Mouse (Mus musculus) colon, adult 2 months (tissue): ENCODE measurements around the gene Slc26a8. TPM values are rescaled to one million over a fixed set of nuclear protein-coding genes. Genes with fewer than 3 reads are reported as not detected.

Experiments used
- polyA plus RNA-seq: library from polyadenylated mRNA; depleted of rRNA; stranded (reverse); fragments of >200 nt; gene quantifications from 2 replicates; pipeline ENCODE4 v1.2.3, GENCODE M21; 2012; rRNA removed

Slc26a8 gene
- 0.38 and 0.73 TPM in 2 replicates for polyA plus RNA-seq

DNA sequence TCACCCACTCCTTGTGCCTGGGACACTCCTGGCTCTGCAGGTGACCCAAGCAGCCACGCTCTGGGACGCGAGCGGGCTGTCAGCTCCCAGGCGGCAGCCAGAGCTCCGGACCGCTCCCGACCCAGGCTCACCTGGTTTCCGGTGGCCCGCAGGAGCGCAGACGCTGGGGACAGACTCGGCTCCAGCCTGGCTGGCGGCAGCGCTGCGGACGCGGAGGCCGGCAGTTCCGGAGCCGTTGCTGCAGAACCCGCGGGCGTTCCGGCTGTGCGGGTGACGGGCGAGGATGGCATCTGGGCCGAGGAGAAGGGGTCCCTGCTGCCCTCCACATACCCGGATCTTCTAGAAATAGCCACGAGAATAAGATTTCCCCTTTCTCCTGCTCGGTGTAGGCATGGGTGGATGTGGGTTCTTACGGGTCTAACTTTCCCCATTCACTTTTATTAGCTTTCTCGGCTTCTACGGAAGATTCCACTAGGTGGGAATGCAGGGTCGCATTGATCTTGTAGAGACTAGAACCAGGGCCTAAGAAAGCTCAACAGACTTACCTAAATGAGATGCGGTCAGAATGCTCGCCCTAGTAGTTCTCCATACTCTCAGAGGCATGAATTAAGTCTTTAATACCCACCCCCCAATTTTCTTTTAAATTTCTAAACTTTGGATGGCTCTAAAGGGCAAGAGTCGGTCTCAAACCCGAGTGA, at the start of gene Slc26a8:
TSS of gene Slc26a8 (minus strand) at position 648 of the 698 bp plus-strand sequence.

DNA sequence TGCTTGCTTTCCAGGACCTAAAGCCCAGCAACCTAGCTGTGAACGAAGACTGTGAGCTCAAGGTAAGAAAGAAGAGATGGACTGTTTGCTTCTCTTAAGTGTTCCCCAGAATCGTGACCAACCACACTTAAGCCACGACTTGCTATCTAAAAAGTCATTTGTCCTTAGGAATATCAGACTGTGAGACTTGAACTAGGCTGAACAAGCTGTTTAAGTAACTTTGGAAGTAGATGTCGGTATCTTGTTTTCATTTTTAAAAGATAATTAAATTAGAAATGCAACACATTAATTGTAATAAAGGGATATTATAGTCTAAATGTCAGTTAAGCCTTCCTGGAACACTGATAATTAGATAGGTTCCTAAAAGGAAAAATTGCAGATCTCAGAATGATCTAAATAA, 35.8 kb upstream of the Slc26a8 start, which contains the start of gene AC170998.1:
TSS of gene AC170998.1 (plus strand) at position 301 of the 400 bp plus-strand sequence.

GRCm38 (mm10) chr17:28690776-28691686, 998 bp upstream of the Slc26a8 start, which contains the start of gene Mapk14:
Mapk14 (plus strand) TSS chr17:28691329.

DNA sequence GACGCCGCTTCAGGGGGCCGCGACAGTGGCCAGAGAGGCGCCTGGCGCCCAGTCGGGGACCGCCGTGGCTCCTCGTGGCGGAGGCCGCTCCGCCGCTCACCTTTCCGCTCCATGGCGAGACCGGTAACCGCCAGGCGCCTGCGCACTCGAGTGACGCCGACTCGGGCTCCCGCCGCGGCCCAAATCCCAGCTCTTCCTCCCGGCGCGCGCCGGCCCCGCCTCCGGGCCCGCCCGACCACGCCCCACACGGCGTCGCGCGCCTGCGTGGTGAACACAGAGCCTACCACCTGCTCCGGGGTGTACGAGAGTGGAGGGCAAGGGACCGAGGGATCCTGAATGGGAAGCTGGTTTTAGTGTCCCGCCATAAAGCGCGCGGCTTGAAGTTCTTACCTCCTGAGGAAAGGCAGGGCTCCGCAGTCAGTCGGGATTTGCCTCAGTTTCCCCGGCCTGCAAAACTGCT, 67.7 kb downstream of the Slc26a8 start, which contains the start of gene Srpk1:
TSS of gene Srpk1 (minus strand) at position 410 of the 460 bp plus-strand sequence.

Other genes with a start within 250 kb of the Slc26a8 start
- gene Fkbp5, start 172.7 kb downstream of the Slc26a8 start, polyA plus RNA-seq, result 48.6 and 72.9 TPM in 2 replicates
- not detected in 2 replicates for gene Armc12, start 159.4 kb downstream of the Slc26a8 start, polyA plus RNA-seq
- gene Clpsl2, start 140.8 kb downstream of the Slc26a8 start, polyA plus RNA-seq, result not detected in 2 replicates
- gene Clps, start 129.5 kb downstream of the Slc26a8 start, polyA plus RNA-seq, result 161 and 4,635 TPM in 2 replicates
- gene Lhfpl5, start 114.6 kb downstream of the Slc26a8 start, polyA plus RNA-seq, result 1.3 and 1.5 TPM in 2 replicates
- gene Srpk1, start 67.5 kb downstream of the Slc26a8 start, polyA plus RNA-seq, result 15.2 and 19.0 TPM in 2 replicates
- gene Mapk14, start 1.1 kb upstream of the Slc26a8 start, polyA plus RNA-seq, result 61.2 and 72.0 TPM in 2 replicates
- gene AC170998.1, start 35.9 kb upstream of the Slc26a8 start, polyA plus RNA-seq, result 0.66 TPM in 1 of 2 replicates, not detected in the other
- 225 and 282 TPM in 2 replicates for gene Mapk13, start 79.1 kb upstream of the Slc26a8 start, polyA plus RNA-seq
- 98.6 and 106 TPM in 2 replicates for gene Brpf3, start 110.9 kb upstream of the Slc26a8 start, polyA plus RNA-seq
- 1.2 and 2.4 TPM in 2 replicates for gene Pnpla1, start 168.2 kb upstream of the Slc26a8 start, polyA plus RNA-seq
- 52.7 and 52.9 TPM in 2 replicates for gene 4930539E08Rik, start 225.1 kb upstream of the Slc26a8 start, polyA plus RNA-seq